Mouse (Mus musculus) bone marrow, adult 2 months (tissue): Measurements from ENCODE around the gene Myo16. TPM values are rescaled to one million over a fixed set of nuclear protein-coding genes. Genes with fewer than 3 reads are reported as not detected.

ENCODE experiments used
- H3K27ac ChIP-seq: fragments of 200-500 bp; 2 replicates; pipeline ENCODE4 v1.5.1; 2012; ENCODE audit warnings: low read depth, mild to moderate bottlenecking, control low read depth, inconsistent platforms, low read length; ENCODE audit not compliant: control insufficient read depth, poor library complexity, insufficient read depth
- H3K4me1 ChIP-seq: fragments of 200-500 bp; 2 replicates; pipeline ENCODE4 v1.6.1; 2011; ENCODE audit warnings: low read length; ENCODE audit not compliant: control insufficient read depth, insufficient read depth
- H3K4me3 ChIP-seq: fragments of 200-500 bp; replicated peaks from 2 replicates; pipeline ENCODE3; 2011; ENCODE audit warnings: mild to moderate bottlenecking, low read depth, low read length, control low read depth; ENCODE audit not compliant: control insufficient read depth
- CTCF ChIP-seq: fragments of 200-500 bp; IDR thresholded peaks from 2 replicates; pipeline ENCODE4 v1.5.1; 2011; ENCODE audit warnings: low read length, control low read depth; ENCODE audit not compliant: control insufficient read depth, insufficient read depth
- POLR2A ChIP-seq: fragments of 200-500 bp; IDR thresholded peaks from 2 replicates; pipeline ENCODE4 v1.6.1; 2011; ENCODE audit warnings: low read depth, mild to moderate bottlenecking, control low read depth, low read length, borderline replicate concordance; ENCODE audit not compliant: control insufficient read depth
- WGBS: fragments of 180-500 bp; shearing (Covaris S2); methylation state at CpG from one replicate; pipeline ENCODE4 v1.1.7; 2018; 5-methylcytosine and 5-hydroxymethylcytosine counted together
- polyA plus RNA-seq: library from polyadenylated mRNA; stranded (reverse); fragments of >200 nt; gene quantifications from 2 replicates; pipeline ENCODE4 v1.2.4, GENCODE M21; 2011; ENCODE audit warnings: low replicate concordance; ENCODE audit not compliant: missing spikeins, insufficient read depth, insufficient read length

Gene Myo16
- polyA plus RNA-seq, 1 experiment = not detected

DNA sequence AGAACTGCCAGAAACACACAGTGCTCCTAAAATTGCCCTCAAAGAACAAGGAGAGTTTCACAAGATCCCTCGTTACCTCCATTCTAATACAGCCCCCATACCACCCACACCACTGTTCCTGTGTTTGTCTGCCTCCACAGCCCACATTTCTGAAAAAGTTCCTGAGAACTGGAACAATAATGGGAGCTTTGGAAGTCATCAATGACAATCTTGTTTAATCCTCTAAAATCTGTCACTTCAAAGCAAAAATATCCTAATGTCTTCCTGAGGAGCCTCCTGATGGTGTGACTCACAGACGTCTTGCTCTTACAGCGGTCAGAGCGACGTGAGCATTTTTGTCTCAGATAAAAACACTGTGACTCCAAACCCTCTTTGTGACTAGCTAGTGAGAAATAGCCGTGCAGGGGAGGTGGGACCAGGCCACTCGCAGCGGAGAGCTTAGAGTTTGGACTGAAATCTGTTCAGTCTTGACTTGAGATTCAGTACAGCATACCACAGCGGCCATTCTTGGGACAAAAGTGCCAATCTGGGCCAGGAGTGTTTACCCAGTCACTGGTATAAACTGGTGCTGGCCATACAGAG lies 394.4 kb downstream of the Myo16 start:
- Histone ChIP-seq H3K4me3 (no peak overlapping the region), H3K4me1 (no peaks in the 10 kb centered on the region), H3K27ac (no peak overlapping the region)
- WGBS = 80% methylated on average over 9 of the region's 9 CpGs
- no peak for TF ChIP-seq POLR2A
- TF ChIP-seq CTCF = no peak

DNA sequence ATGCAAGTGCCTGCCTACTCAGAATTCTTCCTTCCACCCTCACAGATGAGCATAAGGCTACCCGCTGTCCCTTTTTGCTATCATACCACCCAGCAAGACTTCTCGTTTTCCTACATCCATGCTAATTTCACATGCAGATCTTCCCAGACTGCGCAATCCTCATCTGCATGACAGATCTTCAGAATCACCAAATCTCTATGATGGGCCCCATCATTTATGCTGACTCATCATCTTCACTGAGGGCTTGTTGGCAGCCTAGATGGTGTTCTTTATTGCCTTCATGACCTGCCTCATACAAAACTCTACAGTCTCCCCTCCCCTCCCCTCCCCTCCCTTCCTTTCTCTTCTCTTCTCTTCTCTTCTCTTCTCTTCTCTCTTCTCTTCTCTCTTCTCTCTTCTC lies 395.7 kb downstream of the Myo16 start:
- 85% methylated on average over 3 of the region's 3 CpGs for WGBS
- H3K27ac ChIP-seq = no peak overlapping the region
- TF ChIP-seq CTCF = no peak
- TF ChIP-seq POLR2A = no peak

DNA sequence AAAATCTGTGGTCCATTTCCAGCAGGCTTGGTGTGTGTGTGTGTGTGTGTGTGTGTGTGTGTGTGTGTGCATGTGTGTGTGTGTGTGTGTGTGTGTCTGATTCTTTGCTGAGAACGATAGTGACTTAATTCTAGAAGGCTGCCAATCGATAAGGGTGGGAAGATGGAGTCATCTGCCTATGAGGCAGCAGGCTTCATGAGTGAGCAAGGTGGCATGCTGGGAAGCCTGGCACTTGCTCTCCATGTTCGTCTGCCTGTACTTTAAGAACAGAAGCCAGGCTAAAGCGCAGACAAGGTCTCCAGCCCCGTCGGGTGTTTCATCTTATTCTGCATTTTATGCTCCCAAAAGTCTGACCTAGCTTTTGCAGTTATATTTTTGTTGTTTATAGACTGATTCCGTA lies 404.2 kb downstream of the Myo16 start:
- TF ChIP-seq CTCF = no peak
- no peak for TF ChIP-seq POLR2A
- H3K4me1 ChIP-seq = peaks cover 2% of the 10 kb centered on the region; the same call in 1 of the 2 replicates
- WGBS = 82% methylated on average over 7 of the region's 7 CpGs

More for the DNA sequence above, 395.7 kb downstream of the Myo16 start:
- Histone ChIP-seq H3K4me3 (no peak overlapping the region), H3K4me1 (no peaks in the 10 kb centered on the region)

DNA sequence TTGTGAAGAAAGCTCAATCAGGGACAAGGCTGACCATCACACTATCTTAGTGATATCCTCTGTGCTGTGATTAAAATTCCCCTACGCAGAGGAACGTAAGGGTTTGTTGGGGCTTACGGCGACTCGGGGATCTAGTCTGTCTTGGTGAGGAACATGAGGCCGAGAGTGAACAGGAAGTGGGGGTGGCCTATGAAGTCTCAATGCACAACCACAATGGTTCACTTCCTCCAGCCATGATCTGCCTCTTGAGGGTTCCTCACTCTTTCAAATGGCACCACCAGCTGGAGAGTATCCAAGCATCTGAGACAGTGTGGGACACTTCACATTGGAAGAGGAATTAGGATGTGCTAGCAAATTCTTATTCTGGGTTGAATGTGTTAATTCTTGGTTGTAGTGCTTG lies 405.8 kb downstream of the Myo16 start:
- WGBS = 56% methylated on average over 6 of the region's 6 CpGs
- H3K4me1 ChIP-seq = peaks cover 2% of the 10 kb centered on the region; the same call in 1 of the 2 replicates
- TF ChIP-seq CTCF = no peak
- no peak for TF ChIP-seq POLR2A

More for the DNA sequence above, 404.2 kb downstream of the Myo16 start:
- Histone ChIP-seq H3K4me3 (no peak overlapping the region), H3K27ac (no peak overlapping the region)

DNA sequence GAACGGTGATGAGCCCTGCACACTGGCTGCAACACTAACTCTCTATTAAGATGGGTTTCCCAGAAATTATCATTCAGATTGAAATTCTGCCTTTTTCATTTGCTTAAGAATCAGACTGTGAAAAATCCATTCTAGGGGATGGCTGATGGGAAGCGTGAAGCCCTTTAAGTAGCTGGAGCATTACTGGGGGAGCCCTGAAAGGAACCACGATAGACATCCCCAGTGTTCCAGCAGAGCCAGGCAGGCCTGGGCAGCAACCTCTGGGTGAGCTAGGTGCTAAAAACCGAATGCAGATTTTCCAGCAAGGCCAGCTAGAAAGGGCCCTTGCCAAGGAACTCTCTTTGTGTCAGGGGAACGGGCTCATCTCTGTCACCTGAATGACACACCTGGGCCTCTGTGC lies 407.9 kb downstream of the Myo16 start:
- Histone ChIP-seq H3K4me1 (no peaks in the 10 kb centered on the region), H3K27ac (no peak overlapping the region), H3K4me3 (no peak overlapping the region)
- WGBS = 84% methylated on average over 5 of the region's 5 CpGs
- TF ChIP-seq CTCF (no peak), POLR2A (no peak)

More for the DNA sequence above, 405.8 kb downstream of the Myo16 start:
- no peak overlapping the region for H3K4me3 ChIP-seq
- no peak overlapping the region for H3K27ac ChIP-seq

DNA sequence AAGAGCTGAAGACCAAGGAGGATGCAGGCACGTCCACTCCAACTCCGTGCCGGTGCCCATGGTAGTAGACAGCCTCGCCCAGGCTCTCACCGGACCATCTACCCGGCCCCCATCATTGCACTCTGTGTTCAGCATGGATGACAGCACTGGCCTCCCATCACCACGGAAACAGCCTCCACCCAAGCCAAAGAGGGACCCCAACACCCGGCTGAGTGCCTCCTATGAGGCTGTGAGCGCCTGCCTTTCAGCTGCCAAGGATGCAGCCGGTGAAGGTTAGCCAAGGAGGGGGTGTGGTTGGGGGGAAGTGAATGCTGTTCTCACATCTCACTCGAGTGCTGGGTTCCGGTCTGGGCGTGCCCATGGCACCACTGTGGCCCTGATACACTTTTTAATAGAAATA lies 408.3 kb downstream of the Myo16 start:
- Histone ChIP-seq H3K4me1 (no peaks in the 10 kb centered on the region), H3K27ac (no peak overlapping the region), H3K4me3 (no peak overlapping the region)
- no peak for TF ChIP-seq CTCF
- no peak for TF ChIP-seq POLR2A
- 66% methylated on average over 13 of the region's 13 CpGs for WGBS

DNA sequence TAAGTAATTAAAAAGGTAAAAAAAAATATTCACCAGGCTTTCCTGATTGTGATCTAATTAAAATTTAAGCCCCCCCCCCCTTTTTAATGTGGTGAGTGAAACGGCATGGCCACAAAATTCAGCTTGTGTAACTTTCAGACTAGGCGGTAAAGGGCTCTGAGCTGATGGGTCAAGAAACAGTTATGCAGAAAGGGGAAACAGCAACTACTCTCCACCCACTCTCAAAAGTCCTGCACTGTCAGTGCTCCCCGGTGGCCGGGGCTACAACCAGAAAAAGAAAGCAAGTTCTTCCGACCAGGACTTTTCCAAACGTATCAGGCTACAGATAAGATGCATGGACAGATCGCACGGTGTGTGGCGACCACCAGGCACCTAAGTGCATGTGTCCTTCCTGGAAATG lies 408.9 kb downstream of the Myo16 start:
- 19% methylated on average over 9 of the region's 9 CpGs for WGBS
- Histone ChIP-seq H3K4me3 (peak overlapping the region; percentile 31), H3K27ac (no peak overlapping the region), H3K4me1 (no peaks in the 10 kb centered on the region)
- no peak for TF ChIP-seq POLR2A

DNA sequence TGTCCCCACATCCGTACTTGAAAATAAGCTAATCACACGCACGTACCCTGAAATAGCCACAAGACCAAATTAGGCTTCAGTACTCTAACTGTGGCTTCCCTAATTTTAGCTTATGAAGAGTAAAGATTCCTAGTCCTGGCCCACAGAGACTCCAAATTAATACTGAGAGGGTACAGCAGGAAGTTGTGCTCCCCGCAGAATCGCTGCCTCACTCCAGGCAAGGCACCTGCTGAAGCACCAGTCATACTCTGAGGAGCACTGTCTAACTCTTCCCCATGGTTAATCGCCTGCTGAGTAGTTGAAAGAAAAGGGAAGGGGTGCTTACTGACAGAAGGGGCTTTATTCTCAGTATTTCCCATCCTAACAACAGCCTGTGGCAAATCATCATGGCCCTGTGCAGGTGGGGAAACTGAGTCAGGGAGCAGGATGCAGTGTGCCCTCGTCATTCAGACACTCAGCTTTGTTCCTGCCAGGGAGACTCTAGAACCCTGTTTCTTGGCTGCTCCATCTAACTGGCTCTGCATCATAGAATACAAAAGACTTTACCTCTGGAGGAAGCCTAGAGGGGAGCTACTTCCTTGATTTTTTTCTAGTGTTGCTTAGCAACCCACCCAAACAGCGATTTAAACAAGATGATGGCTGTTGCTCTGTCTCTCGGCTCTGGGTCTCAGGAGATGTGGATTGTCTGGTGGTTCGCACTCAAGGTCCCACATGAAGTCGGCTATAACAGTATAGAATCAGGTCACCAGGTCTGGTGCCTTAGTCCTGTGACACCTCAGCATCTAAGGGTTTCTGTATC lies 411.7 kb downstream of the Myo16 start:
- H3K4me1 ChIP-seq = no peaks in the 10 kb centered on the region
- H3K27ac ChIP-seq = no peak overlapping the region
- H3K4me3 ChIP-seq = no peak overlapping the region
- no peak for TF ChIP-seq POLR2A
- TF ChIP-seq CTCF = no peak
- WGBS = 26% methylated on average over 11 of the region's 11 CpGs
